Mouse (Mus musculus) thymus, postnatal 36 days (tissue): Measurements from ENCODE around the gene Fam43b.
A peak's percentile ranks its signal among the peaks of the same experiment; 100 is the strongest.

Experiments used
- DNase-seq, 2 experiments: peaks; one replicate each; pipeline ENCODE4 v3.0.0; 2022; ENCODE audit warnings: mixed read lengths in 2 of 2

The Fam43b gene

DNA sequence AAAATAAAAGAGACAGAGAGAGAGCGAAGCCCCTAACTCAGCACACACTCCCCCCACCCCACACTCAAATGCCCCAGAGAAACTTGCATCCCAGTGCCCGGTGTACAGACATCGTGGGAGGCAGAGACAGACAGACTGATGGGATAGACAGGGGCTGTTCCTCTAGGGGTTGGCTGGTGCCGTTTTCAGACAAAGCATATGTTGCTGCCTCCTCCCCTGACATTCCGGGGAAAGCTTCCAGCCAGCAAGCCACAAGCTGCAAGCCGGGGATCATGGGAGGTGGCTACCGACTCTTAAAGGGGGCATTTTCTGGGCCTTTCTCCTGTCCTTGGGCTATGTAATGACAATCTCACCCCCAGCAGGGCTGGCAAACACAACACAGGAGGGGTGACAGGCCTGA lies 2.6 kb downstream of the Fam43b start:
- DNase-seq = no peak

DNA sequence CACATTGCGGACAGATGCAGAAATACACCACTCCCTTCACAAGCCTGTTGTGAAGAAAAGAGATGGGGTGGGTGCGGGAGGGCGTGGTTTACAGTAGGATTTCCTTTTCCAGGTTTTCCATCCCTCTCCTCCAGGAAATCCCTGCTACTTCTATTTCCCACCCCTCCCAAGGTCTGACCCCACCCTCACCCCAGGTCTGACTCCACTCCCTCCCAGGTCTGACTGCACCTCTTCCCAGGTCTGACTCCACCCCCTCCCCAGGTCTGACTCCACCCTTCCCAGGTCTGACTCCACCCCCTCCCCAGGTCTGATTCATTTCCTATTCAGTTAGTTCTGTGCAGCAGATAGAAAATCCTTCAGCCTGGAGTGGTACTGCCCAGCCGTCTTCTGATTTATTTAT lies 12.5 kb downstream of the Fam43b start:
- no peak for DNase-seq

DNA sequence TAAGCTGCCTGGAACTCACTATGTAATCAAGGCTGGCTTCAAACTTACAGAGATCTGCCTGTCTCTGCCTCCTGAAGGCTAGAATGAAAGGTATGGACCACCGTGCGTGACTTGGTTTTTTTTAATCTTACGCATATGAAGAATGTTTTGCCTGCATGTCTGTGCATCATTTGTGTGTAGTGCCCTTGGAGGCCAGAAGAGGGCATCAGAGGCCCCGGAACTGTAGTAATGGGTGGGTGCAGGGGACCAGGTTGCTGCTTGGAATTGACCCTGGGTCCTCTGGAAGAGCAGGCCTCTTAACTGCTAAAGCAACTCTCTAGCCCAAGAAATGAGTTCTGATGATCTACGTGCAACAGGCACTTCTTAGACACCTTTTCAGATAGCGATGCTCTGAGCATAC lies 13.9 kb downstream of the Fam43b start:
- DNase-seq = no peak

DNA sequence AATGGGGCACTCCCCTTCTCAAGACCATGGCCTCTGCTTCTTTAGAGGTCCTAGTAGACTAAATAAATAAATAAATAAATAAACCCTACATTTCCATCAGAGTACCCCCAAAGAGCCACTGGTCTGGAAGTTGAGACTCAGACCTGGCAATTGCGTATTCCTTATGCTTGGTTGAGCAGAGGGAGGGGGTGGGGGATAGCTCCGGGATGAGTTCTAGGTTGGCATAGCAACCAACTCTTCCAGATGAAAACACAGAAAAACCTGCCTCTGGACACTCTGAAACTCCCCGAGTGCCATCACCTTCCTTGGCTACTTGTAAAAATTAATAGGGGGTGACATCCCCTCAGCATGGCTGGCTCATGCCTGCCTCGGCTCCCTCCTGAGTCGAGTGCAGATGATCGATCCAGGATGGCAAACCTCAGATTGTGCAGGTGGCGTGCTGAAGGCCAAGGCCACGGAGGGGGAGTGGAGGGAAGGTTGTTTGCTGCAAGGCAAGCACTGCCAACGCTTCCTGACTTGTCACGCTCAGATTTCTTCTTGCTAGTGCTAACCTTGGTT lies 16.1 kb downstream of the Fam43b start:
- DNase-seq = no peak

DNA sequence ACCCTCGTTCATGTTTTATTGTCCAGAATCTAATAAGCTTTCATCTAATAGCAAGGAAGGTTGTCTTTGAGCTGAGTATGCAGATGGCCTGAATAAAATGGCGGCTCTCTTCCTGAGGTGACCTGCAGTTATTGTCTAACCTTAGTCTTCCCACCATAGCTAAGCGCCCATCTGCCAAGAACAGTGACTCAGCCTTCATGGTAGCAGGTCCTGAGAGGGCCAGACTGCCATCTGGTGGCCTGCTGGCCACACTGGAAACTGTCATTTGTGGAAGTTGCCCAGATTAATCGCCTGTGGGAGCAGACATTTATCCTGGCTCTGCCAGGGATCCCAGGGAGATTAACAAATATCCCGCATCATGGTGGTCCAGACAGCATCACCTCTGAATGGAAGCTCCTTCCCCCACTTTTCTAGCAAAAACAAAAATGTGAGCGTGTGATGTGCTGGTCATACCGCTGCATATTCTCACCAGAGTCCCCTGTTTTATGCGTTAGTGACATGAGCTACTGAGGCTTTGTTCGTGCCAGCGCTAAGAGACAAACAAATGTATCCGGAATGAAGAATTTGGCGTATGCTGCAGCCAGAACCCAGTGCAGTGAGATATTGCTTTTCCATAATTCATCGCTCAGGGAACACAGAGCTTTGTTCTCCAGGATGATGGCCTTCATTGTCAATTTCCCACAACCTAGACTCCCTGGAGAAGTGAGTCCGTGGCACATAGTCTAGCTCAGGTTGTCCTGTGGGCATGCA lies 17.1 kb downstream of the Fam43b start:
- no peak for DNase-seq

DNA sequence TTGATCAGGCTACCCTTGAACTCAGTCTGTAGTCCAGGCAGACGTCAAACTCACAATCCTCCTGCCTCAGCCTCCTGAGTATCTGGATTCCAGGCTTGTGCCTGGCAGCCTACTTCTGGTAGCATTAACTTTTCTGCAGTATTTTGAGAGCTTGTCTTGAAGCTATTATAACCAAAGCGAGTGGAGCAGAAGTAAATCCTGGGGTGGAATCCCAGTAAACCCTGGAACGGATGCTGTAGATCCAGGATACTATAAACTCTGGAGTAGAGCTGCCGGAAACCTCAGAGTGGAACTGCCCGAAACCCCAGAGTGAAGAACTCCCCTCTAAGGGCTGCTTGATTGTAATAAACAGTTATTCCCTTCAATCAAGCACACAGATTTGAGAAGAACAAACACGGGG lies 18.8 kb downstream of the Fam43b start:
- no peak for DNase-seq

DNA sequence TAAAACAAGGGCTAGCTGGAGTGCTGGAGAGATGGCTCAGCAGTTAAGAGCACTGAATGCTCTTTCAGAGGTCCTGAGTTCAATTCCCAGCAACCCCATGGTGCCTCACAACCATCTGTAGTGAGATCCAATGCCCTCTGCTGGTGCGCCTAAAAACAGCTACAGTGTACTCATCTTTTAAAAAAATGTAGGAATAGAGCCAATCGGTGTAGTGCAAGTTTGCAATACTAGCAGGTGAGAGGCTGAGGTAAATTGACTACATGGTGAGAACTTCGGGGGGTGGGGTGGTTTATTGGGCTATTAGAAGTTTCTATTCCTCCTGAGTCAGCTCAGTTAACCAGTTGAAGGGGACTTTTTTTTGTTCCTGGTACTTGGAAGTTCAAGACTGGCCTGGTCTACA lies 21.2 kb downstream of the Fam43b start:
- no peak for DNase-seq

DNA sequence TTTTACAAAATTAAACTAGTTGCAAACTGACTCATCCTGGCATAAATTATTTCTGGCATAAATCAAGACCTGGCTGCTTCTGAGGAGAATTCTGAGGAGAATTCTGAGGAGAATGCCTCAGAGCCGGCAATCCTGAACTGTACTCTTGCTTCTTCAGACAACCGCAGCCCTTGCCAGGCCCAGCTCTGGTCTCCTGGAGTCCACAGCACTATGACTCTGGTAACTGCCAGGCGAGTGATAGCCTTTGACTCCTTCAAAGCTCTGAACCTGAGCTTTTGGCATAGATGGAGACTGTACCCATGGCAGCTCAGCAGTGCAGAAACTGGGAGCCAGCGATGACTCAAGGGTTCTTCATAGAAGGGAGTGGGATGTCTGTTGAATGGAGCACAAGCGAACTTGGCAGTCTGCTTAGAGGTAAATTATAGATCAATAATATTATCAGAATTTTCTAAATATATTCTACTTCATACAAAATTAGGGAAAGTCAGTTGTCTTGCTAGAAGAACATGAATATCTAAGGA lies 25.3 kb downstream of the Fam43b start:
- DNase-seq = no peak

DNA sequence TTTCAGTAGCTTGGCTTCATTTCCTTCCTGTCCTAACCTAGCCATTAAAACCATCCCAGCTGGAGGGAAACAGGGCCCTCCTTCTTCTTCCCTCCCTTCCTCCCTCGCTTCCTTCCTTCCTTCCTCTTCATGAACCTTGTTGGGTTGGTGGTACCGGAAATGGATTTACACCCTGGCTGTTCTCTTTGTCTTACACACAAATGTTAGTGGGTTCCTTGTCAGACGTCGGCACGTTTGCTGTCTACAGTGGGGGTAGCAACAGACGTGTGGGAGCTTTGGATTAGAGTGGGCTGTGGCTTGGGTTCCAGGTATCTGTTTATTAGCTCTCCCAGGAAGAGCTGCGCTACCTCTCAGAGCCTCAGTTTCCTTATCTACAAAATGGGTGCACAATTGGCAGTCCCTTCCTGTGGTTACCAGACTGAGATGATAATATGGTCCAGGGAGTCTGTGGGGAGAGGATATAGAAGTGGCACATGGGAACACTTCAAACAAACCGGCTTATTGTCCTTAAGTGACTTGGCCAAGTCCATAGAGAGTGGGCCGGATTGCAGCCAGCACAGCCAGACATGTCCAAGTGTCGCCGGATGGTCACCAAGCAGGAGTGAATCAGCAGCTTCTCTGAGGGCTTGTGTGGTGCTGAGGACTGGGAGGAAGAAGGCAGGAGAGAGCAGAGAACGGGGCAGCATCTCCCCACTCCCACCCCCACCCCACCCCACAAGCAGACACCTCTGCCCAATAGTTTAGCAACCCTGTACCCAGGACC lies 27.6 kb downstream of the Fam43b start:
- no peak for DNase-seq

DNA sequence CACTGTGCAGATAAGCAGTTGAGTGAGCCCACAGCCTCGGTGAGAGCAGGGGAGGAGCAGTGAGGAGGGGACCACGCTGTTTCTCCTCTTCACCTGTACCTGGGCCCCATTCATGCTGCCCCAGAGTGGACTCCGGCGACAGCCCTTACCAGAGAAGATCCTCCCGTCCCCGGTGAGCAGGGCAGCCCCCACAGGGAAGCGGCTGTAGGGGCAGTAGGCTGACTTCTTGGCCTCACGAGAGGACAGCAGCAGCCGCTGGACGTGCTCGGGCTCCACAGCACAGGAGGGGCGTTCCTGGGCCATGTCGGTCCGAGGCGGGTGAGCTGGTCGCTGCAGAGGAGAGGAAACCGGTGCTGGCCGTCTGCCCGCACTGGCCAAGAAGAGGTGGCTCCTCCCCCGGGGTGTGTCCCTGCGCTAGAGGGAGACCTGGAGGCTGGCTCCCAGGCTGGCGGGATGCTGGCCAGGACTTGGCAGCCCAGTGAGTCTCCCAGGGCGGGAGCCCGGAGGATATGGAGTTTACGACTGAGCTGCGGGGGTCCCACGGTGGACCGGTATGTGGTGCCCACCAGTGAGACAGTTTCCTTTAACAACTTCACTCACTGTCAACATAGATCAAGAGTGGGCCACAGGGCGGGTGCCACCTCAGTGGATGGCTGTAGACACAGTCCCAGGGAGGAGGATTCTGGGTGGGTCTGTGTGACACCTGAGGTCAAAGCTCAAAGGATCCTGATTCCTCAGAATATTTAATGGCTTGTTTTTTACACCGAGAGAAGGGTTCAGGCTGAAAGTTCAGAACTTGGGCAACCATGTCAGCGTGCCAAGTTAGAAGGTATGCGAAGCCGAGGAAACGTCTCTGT lies 28.5 kb downstream of the Fam43b start, which contains the start of gene Cda:
Gene Cda (minus strand): TSS at position 352 of the 857 bp plus-strand sequence.
- peak in 1 of 2 experiments; percentile 6 for DNase-seq

DNA sequence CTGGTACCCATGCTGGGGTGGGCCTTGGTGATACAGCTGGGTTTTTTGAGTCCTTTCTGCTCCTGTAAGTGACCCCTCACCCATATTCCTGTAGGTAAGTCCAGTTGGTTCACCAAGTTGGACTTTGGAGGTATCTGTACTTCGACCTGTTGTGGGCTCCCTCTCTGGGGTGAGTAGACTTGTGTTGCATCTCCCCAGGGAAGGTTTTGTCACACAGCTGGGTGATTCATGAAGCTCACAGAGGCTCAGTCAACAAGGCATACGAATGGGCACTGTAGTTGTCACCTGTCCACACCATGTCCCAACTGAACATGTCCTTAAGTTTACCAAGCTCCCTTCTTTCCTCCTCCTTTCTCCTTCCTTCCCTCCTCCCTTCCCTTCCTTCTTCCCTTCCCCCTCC lies 29.8 kb downstream of the Fam43b start:
- no peak for DNase-seq

DNA sequence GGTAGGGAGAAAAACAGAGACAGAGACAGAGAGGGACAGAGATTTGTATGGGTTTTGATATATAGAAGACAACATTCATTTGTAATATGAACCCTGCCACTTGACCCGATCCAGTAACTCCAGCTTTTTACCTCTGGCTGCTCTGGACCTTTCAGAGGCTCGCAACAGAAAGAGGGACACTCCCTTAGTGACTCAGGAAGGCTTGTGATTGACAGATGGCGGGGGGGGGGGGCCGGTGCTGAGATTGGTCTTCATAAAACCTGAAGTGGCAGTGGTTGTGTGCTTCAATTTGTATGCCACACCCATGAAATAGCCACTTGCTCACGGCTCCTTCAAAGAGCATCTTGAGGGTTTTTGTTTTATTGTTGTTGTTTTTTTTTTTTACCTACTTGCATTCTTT lies 32.8 kb downstream of the Fam43b start:
- no peak for DNase-seq

DNA sequence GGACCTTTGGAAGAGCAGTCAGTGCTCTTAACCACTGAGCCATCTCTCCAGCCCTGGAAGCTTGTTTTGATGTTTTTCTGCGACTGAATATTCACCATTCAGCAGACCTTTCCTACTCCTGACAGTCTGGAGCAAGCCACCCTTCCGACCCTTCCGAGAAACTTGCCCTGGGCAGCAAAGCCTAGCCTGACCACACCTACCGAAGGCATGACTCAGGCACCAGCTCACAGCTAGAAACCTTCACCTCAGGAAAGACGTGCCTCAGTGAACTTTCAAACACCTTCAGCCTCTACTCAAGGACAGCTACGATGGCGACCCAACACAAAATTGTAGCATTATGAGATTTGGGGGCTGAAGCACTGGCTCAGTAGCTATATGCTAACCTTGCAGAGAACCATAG lies 33.4 kb downstream of the Fam43b start:
- no peak for DNase-seq

DNA sequence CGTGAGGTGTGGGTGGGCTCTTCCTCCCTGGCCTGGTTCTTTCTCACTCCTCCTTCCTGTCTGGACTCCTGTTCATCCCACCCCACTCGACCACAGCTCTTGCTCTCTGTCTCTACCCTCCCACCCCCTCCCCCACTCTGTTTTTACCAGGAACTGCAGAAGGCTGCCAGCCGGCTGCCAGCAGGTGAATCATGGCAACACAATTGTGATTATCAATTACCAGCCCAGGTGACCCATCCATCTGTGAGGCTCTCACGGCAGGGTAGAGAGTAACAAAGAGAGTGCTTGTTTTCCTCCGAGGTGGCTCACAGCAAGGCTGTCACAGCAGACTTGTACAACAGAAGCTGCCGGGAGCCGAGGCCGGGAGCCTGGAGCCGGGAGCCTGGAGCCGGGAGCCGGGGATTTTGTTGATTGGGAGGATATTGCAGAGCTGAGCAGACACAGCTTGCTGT lies 34.9 kb downstream of the Fam43b start:
- DNase-seq = no peak

DNA sequence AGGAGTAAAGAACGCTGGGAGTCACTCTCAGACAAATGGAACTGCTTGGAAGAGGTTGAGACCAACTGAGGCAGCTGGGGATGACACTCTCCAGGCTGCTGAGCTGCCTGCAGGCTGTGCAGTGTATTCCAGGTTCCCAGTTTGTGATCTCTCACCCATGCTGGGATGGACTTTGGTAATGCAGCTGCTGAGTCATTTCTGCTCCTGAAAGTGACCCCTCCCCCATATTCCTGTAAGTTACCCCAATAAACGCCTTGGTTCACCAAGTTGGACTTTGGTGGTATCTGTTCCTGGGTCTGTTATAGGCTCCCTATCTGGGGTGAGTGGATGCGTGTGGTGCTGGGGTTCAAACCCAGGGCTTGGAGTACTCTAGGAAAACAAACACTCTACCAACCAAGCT lies 38.2 kb downstream of the Fam43b start:
- DNase-seq = no peak

DNA sequence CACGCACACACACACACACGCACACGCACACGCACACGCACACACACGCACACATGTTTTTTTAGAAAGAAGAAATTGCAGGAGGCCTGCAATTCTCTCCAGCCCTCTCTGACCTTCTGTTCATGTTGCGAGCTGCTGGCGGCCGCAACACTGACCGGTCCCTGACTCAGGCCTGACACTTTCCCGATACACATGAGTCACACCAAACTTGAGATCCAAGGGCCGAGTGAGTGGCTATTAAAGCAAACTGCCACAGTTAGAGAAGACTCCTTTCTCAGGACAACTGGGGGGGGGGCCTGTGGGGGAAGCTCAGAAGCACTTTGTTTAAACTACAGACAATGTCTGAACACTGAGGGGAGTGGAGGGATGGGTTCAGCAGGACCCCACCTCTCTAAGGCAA lies 39.8 kb downstream of the Fam43b start:
- no peak for DNase-seq

DNA sequence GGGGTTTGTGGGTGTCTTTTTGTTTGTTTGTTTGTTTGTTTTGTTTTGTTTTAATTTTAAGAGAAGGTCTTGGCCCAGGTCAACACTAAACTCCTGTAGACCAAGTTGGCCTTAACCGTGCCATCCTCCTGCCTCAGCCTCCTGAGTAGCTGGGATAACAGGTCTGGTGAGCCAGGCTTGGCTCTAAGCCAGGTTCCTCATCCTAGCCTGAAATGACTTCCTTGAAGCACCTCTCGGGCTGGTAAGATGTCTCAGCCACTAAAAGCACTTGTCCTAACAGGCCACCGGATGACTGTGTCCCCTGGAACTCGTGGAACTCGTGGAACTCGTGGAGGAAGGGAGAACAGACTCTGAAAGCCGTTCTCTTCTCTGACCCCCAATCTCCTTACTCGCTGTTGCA lies 40.2 kb downstream of the Fam43b start:
- DNase-seq = no peak

DNA sequence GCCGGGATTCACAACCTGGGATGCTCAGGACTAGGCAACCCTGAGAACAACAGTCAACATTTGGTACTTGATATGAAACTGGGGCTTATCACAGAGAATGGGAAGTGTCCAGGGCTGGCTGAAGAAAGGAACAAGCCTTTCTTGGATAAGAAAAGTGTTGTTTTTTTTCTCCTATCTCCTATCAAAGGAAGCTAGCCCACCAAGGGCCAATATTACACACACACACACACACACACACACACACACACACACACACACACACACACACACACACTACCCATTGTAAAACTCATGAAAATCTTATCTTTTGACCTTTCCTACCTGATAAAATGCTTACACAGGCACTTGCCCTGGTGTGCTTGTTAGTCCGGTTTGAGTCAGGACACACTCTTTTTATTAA lies 40.8 kb downstream of the Fam43b start:
- DNase-seq = no peak

DNA sequence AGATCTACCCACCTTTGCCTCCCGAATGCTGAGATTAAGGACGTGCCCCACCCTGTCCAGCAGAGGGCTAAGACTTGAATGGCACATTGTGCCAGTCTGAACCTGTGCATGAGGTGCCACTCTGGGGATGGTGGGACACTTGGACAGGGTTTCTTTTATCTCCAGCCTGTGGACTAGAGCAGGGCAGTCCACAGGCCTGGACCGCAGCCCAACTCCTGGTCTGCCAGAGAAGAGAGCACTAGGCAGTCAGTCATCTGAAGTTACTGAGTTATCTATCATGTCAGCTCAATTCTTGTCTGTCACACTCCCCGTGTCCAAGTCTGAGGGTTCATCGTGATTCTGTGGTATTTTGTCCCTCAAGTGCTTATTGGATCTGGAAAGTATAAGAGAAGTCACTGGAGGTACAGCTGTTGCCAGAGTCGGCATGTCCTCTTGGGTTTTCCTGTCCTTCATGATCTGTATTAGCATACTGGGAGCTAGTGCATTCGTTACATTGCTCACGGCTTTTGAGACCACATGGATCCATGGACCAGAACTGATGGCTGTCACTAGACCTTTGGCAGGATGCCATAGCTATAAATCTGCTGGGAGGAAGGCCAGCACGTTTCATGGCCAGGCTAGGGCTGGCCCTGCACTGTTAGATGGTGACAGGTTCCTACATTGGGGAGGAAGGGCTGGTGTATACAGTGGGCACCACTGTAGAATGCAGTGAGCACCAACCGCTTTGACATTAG lies 42.7 kb downstream of the Fam43b start:
- no peak for DNase-seq

DNA sequence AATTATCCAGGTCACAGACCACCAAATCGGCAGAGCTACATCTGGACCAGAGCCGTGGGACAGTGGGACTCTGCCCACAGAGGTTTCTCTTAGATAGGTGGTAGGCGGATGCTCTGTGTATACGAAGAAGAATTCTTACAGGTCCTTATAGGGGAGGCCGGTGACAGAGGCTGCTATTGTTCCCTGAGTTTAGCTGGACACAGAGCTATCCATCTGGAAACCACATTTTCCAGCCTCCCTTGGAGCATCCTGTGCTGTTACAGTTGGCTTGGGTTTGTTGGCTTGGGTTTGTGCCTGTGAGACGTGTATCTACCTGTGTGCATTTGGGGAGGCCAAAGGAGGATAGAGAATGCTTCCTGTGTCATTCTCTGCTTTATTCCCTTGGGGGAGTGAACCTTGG lies 43.6 kb downstream of the Fam43b start:
- no peak for DNase-seq

DNA sequence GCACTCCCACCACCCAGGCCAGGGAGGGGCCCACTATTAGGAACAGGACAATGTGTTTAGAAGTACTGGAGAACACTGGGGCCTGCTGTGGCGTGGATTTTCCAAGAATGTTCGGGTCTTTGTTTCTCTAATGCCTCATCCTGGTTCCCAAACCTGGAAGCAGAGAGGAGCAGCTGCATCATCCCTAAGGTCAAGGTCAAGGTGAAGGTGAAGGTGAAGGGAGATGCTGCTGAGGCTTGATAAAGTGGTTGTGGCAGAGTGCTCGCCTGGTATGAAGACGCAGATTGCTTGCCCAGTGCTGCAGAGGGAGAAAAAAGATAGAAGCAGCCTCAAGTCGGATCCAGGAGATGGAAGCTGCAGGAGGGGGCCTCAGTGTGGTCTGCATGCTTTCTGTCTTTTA lies 44.5 kb downstream of the Fam43b start:
- DNase-seq = no peak

DNA sequence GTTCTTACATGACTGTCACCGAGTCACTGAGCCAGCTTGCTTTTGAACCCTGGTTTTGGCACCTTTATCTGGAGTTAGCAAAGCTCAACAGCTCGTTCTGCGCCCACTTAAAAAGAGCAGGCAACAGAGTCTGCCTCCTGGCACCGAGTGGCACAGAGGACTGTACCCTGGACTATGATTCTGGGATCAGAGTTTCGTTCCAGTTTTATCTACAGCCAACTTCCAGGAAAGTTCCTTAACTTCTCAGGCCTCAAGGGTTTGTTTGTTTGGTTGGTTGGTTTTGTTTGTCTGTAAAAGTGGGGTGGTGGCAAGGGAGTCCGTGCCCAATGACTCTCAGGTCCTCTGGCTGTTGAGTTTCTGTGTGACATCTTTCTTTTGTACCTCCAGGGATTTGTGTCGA lies 47.6 kb downstream of the Fam43b start:
- no peak for DNase-seq
